Mouse (Mus musculus): Measurements from ENCODE around the gene Inhba.

Gene Inhba

GRCm38 (mm10) chr13:16011372-16012242, at the start of gene Inhba:
Gene Inhba (plus strand): TSS chr13:16011851.
- peak; percentile 6 to 9 for DNase-seq (ENCODE audit: low spot score in 2 of 2)

DNA sequence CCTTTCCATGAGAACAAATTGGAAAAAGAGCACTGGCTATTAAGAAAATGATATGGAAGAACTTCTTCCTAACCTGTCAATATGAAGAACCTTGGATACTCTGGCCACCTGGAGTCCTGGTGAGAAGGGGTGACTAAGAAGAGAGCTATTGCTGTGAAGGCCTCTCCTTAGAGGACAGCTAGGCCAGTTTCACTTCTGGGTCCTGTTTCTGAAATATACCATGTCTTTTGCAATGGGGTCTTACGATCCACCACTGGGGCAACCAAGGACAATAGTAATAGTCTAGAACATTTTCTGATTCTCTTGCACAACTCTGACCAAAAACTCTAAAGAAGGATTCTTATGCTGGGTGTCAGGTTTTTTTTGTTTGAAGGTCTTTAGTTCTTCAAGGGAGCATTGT, 35.1 kb upstream of the Inhba start:
- DNase-seq (ENCODE audit: low spot score in 2 of 2), result no peak

- DNase-seq (ENCODE audit: low spot score in 2 of 2), result no peak
These were observed 32.1 kb upstream of the Inhba start for GRCm38 (mm10) chr13:15979551-15979950.

DNA sequence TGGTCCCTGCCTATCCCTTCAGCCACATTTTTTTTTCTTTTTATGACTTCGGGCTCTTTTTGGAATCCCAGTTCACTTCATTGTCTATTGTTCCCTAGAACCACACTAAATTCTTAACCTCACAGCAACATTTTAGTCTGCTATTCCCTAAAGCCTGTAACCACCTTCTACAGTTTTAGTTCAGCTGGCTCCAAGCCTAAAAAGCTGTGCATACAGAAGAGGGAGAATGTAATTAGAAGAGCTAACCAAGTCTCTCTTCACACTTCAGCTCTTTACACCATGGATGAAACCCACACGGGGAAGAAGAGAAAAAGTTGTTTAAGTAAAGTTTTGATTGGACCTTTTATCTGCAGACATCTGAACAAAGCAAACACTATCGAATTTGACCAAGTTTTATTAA, 29.6 kb upstream of the Inhba start:
- DNase-seq (ENCODE audit: low spot score in 2 of 2), result no peak

DNA sequence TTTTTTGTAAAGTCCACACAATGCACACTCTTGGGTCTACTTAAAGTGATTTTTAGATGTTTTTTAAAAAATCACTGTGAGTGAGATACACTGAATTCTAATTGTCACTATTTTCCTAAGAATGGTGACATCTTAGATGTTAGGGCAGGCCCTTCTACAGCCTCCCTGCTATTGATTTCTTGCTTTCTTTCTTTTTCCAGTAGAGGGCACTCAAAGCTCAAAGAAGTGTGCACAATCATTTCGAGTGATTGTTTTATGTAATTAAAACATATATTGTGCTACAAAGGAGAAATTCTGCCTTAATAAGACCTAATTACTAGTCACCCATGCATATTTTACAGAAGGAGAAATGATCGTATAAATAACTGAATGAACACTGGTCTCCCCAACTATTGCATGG, 25.9 kb upstream of the Inhba start:
- DNase-seq (ENCODE audit: low spot score in 2 of 2), result peak in 1 of 2 experiments; percentile 5

DNA sequence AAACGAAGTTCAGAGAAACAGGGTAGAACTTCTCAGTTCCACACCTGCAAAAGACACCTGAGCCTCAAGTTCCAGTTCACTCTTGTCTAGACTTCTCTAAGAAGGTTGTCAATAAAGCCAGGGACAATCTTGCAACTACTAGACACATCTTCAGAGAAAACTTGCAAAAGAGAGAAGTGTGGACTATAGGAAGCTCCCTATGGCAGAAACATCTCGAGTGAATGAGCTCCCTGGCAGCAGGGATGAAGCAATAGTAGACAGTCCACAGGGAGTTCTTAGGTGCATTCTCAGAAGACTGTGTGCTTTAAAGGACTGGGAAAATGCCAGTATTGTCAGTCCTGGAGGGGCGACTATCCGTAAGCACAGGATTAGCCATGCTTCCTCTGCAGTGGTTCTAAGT, 25.5 kb upstream of the Inhba start:
- no peak for DNase-seq (ENCODE audit: low spot score in 2 of 2)

GRCm38 (mm10) chr13:15995314-15995713, 16.3 kb upstream of the Inhba start:
- DNase-seq (ENCODE audit: low spot score in 2 of 2), result no peak

GRCm38 (mm10) chr13:16005517-16005916, 6.1 kb upstream of the Inhba start:
- peak in 1 of 2 experiments; percentile 29 for DNase-seq (ENCODE audit: low spot score in 2 of 2)

GRCm38 (mm10) chr13:16007748-16008147, 3.9 kb upstream of the Inhba start:
- no peak for DNase-seq (ENCODE audit: low spot score in 2 of 2)

DNA sequence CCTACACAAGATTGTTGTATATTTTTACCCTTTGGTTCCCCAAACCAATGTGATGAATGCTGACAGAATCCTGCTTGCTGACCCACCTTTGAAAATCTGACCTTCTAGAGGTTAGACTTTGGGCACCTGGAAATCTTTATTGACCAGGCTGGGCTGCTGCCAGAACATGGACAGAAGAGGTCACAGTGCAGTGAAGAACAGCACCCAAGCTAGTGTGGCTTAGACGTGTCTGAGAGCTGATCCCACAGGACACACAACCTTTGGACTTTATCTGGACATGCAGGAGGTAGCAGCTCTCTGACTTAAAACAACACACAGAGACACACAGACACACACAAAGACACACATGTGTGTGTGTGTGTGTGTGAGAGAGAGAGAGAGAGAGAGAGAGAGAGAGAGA, 3.3 kb upstream of the Inhba start:
- DNase-seq (ENCODE audit: low spot score in 2 of 2), result no peak

- DNase-seq (ENCODE audit: low spot score in 2 of 2), result no peak
These were observed 1.7 kb upstream of the Inhba start for GRCm38 (mm10) chr13:16009766-16010465.

GRCm38 (mm10) chr13:16010586-16010985, 1.1 kb upstream of the Inhba start:
- no peak for DNase-seq (ENCODE audit: low spot score in 2 of 2)

GRCm38 (mm10) chr13:16012243-16012887, 714 bp downstream of the Inhba start:
- DNase-seq (ENCODE audit: low spot score in 2 of 2), result peak; percentile 37 to 62

DNA sequence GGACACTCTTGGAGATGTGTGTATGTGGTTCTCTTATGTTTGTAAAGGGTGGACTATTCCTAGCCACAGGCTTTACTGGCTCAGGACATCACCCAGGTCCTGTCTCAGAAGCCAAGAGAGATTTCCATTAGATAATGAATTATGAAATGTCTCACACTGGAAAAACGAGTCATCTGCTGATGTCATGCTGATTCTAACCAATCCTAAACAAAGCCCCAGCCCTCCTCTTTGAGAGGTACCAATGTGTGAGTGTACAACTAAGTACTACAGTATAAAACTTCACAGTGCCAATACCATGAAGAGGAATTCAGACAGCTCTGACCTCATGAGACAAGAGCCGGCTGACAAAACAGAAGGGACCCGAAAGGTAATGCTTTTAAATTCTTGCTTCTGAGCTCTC, 2.5 kb downstream of the Inhba start:
- DNase-seq (ENCODE audit: low spot score in 2 of 2), result no peak

GRCm38 (mm10) chr13:16016506-16016905, 4.9 kb downstream of the Inhba start:
- DNase-seq (ENCODE audit: low spot score in 2 of 2), result no peak

GRCm38 (mm10) chr13:16017338-16017737, 5.7 kb downstream of the Inhba start:
- no peak for DNase-seq (ENCODE audit: low spot score in 2 of 2)

DNA sequence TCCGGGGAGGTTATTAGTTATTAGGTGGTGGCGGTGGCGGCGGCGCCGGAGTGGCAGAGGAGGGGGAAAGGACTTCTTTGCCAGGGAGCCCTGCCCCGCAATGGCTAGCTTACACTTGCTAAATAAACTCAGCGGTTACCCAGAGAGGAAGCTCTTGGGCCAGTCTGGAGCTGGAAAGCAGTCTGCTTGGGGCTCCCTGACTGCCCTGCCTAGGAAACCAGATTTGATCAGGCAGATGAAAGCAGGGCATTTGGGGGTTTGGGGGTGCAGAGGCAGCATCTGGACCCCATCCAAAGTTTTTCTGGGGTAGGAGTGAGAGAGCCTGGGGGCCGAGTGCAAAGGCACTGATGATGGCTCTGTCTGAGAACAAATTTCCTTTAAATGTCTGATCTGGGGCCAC, 6.1 kb downstream of the Inhba start:
- DNase-seq (ENCODE audit: low spot score in 2 of 2), result no peak

- no peak for DNase-seq (ENCODE audit: low spot score in 2 of 2)
These were observed 7.3 kb downstream of the Inhba start for GRCm38 (mm10) chr13:16018807-16019510.

- DNase-seq (ENCODE audit: low spot score in 2 of 2), result peak; percentile 27 to 63
These were observed 9.0 kb downstream of the Inhba start for GRCm38 (mm10) chr13:16020659-16021058.

DNA sequence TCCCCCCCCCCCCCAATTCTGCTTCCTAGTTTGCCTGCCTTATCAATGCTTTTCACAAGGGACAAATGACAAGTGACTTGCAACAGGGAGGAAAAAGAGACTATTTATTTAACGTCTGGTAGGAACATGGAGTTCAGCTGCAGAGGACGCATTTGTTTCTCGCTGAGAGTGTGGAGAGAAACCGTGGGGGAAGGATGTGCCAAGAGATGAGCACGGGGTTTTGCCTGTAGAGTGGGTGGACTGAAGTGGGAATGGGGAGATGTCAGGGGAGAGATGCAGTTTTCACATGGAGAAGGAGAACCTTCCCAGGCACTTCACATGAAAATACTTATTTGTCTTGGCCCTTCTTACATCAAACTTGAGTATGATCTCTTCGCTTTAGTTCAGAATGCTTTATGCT, 9.5 kb downstream of the Inhba start:
- DNase-seq (ENCODE audit: low spot score in 2 of 2), result no peak

- no peak for DNase-seq (ENCODE audit: low spot score in 2 of 2)
These were observed 10.2 kb downstream of the Inhba start for GRCm38 (mm10) chr13:16021849-16022248.

GRCm38 (mm10) chr13:16022536-16022935, 10.9 kb downstream of the Inhba start:
- DNase-seq (ENCODE audit: low spot score in 2 of 2), result no peak

Measured in thymus, postnatal 10 days (tissue).